Mouse (Mus musculus): ENCODE data around the gene Madcam1. TPM values are rescaled to one million over a fixed set of nuclear protein-coding genes. Genes with fewer than 3 reads are reported as not detected.
A peak's percentile ranks its signal among the peaks of the same experiment; 100 is the strongest.
"Not testable (repeated sequence)": the region's sequence is repeated elsewhere in the genome, so short reads cannot be mapped to it uniquely, and the experiment has no call there.

The Madcam1 gene
- polyA plus RNA-seq, 1 experiment from 2014 or later: 29.7 TPM

- no peak for ATAC-seq (ENCODE audit: insufficient number of reproducible peaks, insufficient read depth, low FRiP score, low read depth)
- Histone ChIP-seq H3K4me1 (ENCODE audit: control insufficient read depth, insufficient read depth, low read length) (peaks cover 15% of the 10 kb centered on the region; the same call in 1 of the 2 replicates), H3K9me3 (ENCODE audit: control insufficient read depth, low read depth, low read length) (no peaks in the 10 kb centered on the region), H3K27me3 (ENCODE audit: control insufficient read depth, insufficient read depth, low read length) (no peaks in the 10 kb centered on the region), H3K9ac (replicated peaks; ENCODE audit: low read depth, low read length) (no peak overlapping the region), H3K36me3 (ENCODE audit: control insufficient read depth, insufficient read depth, low read length) (no peaks in the 10 kb centered on the region), H3K27ac (ENCODE audit: low read length) (no peak overlapping the region), H3K4me2 (replicated peaks; ENCODE audit: low read depth, low read length) (no peak overlapping the region), H3K4me3 (ENCODE audit: low read depth, low read length) (no peak overlapping the region)
- 72% methylated on average over 6 of the region's 6 CpGs for WGBS
Measured at GRCm38 (mm10) chr10:79697916-79698315, 33.6 kb downstream of the Madcam1 start.

- ATAC-seq (ENCODE audit: insufficient number of reproducible peaks, insufficient read depth, low FRiP score, low read depth): no peak
- Histone ChIP-seq H3K27ac (ENCODE audit: low read length) (no peak overlapping the region), H3K4me2 (replicated peaks; ENCODE audit: low read depth, low read length) (no peak overlapping the region), H3K27me3 (ENCODE audit: control insufficient read depth, insufficient read depth, low read length) (no peaks in the 10 kb centered on the region), H3K9ac (replicated peaks; ENCODE audit: low read depth, low read length) (no peak overlapping the region), H3K9me3 (ENCODE audit: control insufficient read depth, low read depth, low read length) (no peaks in the 10 kb centered on the region), H3K4me3 (ENCODE audit: low read depth, low read length) (no peak overlapping the region), H3K36me3 (ENCODE audit: control insufficient read depth, insufficient read depth, low read length) (no peaks in the 10 kb centered on the region), H3K4me1 (ENCODE audit: control insufficient read depth, insufficient read depth, low read length) (peaks cover 15% of the 10 kb centered on the region; the same call in 1 of the 2 replicates)
- WGBS: 89% methylated on average over 6 of the region's 6 CpGs
Measured at GRCm38 (mm10) chr10:79698459-79698858, 34.1 kb downstream of the Madcam1 start.

GRCm38 (mm10) chr10:79700676-79701075 lies 36.3 kb downstream of the Madcam1 start:
- no peaks in the 10 kb centered on the region for H3K27me3 ChIP-seq (ENCODE audit: control insufficient read depth, insufficient read depth, low read length)
- no peak overlapping the region for H3K4me2 ChIP-seq (replicated peaks; ENCODE audit: low read depth, low read length)
- 33% methylated on average over 7 of the region's 7 CpGs for whole genome bisulfite sequencing
- H3K36me3 ChIP-seq (ENCODE audit: control insufficient read depth, insufficient read depth, low read length): no peaks in the 10 kb centered on the region
- H3K27ac ChIP-seq (ENCODE audit: low read length): peak overlapping the region; percentile 66; the same call in 1 of the 2 replicates
- no peak overlapping the region for H3K9ac ChIP-seq (replicated peaks; ENCODE audit: low read depth, low read length)
- H3K4me1 ChIP-seq (ENCODE audit: control insufficient read depth, insufficient read depth, low read length): peaks cover 15% of the 10 kb centered on the region
- no peak overlapping the region for H3K4me3 ChIP-seq (ENCODE audit: low read depth, low read length)
- no peaks in the 10 kb centered on the region for H3K9me3 ChIP-seq (ENCODE audit: control insufficient read depth, low read depth, low read length)
- ATAC-seq (ENCODE audit: insufficient number of reproducible peaks, insufficient read depth, low FRiP score, low read depth): no peak

GRCm38 (mm10) chr10:79701443-79702129 lies 37.2 kb downstream of the Madcam1 start:
- Histone ChIP-seq H3K9ac (replicated peaks; ENCODE audit: low read depth, low read length) (no peak overlapping the region), H3K4me3 (ENCODE audit: low read depth, low read length) (no peak overlapping the region), H3K4me2 (replicated peaks; ENCODE audit: low read depth, low read length) (no peak overlapping the region), H3K9me3 (ENCODE audit: control insufficient read depth, low read depth, low read length) (no peaks in the 10 kb centered on the region), H3K36me3 (ENCODE audit: control insufficient read depth, insufficient read depth, low read length) (0 out of 2 replicates have a peak, but pooled peaks cover under 1% of the 10 kb centered on the region), H3K27me3 (ENCODE audit: control insufficient read depth, insufficient read depth, low read length) (no peaks in the 10 kb centered on the region), H3K4me1 (ENCODE audit: control insufficient read depth, insufficient read depth, low read length) (peaks cover 16% of the 10 kb centered on the region), H3K27ac (ENCODE audit: low read length) (peak overlapping the region; percentile 66; the same call in 1 of the 2 replicates)
- peak; percentile 43; the same call in 1 of the 2 replicates for ATAC-seq (ENCODE audit: insufficient number of reproducible peaks, insufficient read depth, low FRiP score, low read depth)
- WGBS: 37% methylated on average over 10 of the region's 10 CpGs

GRCm38 (mm10) chr10:79702970-79703369 lies 38.6 kb downstream of the Madcam1 start:
- not testable (repeated sequence) for H3K27me3 ChIP-seq (ENCODE audit: control insufficient read depth, insufficient read depth, low read length); H3K36me3 ChIP-seq (ENCODE audit: control insufficient read depth, insufficient read depth, low read length); H3K27ac ChIP-seq (ENCODE audit: low read length); H3K4me2 ChIP-seq (replicated peaks; ENCODE audit: low read depth, low read length); ATAC-seq (ENCODE audit: insufficient number of reproducible peaks, insufficient read depth, low FRiP score, low read depth); H3K4me3 ChIP-seq (ENCODE audit: low read depth, low read length); H3K9ac ChIP-seq (replicated peaks; ENCODE audit: low read depth, low read length); H3K9me3 ChIP-seq (ENCODE audit: control insufficient read depth, low read depth, low read length)
- 77% methylated on average over 2 of the region's 4 CpGs for WGBS
- H3K4me1 ChIP-seq (ENCODE audit: control insufficient read depth, insufficient read depth, low read length): peaks cover 17% of the 10 kb centered on the region

GRCm38 (mm10) chr10:79703541-79703940 lies 39.2 kb downstream of the Madcam1 start:
- Histone ChIP-seq H3K4me3 (ENCODE audit: low read depth, low read length) (peak overlapping the region; percentile 89), H3K27ac (ENCODE audit: low read length) (no peak overlapping the region), H3K4me1 (ENCODE audit: control insufficient read depth, insufficient read depth, low read length) (peaks cover 17% of the 10 kb centered on the region), H3K27me3 (ENCODE audit: control insufficient read depth, insufficient read depth, low read length) (no peaks in the 10 kb centered on the region), H3K4me2 (replicated peaks; ENCODE audit: low read depth, low read length) (peak overlapping the region; percentile 49), H3K9ac (replicated peaks; ENCODE audit: low read depth, low read length) (no peak overlapping the region), H3K36me3 (ENCODE audit: control insufficient read depth, insufficient read depth, low read length) (peaks cover 4% of the 10 kb centered on the region; the same call in 1 of the 2 replicates), H3K9me3 (ENCODE audit: control insufficient read depth, low read depth, low read length) (no peaks in the 10 kb centered on the region)
- ATAC-seq (ENCODE audit: insufficient number of reproducible peaks, insufficient read depth, low FRiP score, low read depth): no peak
- 77% methylated on average over 10 of the region's 10 CpGs for WGBS

GRCm38 (mm10) chr10:79704065-79704969 lies 40.0 kb downstream of the Madcam1 start, which contains the start of gene Bsg:
Bsg (plus strand) TSS chr10:79704491.
- H3K9me3 ChIP-seq (ENCODE audit: control insufficient read depth, low read depth, low read length): no peaks in the 10 kb centered on the region
- H3K27me3 ChIP-seq (ENCODE audit: control insufficient read depth, insufficient read depth, low read length): no peaks in the 10 kb centered on the region
- H3K9ac ChIP-seq (replicated peaks; ENCODE audit: low read depth, low read length): peak within 1 kb of the TSS; percentile 95
- peak within 1 kb of the TSS; percentile 89 for H3K4me3 ChIP-seq (ENCODE audit: low read depth, low read length)
- H3K36me3 ChIP-seq (ENCODE audit: control insufficient read depth, insufficient read depth, low read length): peaks cover 12% of the 10 kb centered on the region; the same call in 1 of the 2 replicates
- WGBS: under 1% methylated on average over 62 of the region's 65 CpGs
- H3K4me2 ChIP-seq (replicated peaks; ENCODE audit: low read depth, low read length): peak within 1 kb of the TSS; percentile 88
- H3K27ac ChIP-seq (ENCODE audit: low read length): peak within 1 kb of the TSS; percentile 74
- peaks cover 17% of the 10 kb centered on the region for H3K4me1 ChIP-seq (ENCODE audit: control insufficient read depth, insufficient read depth, low read length)
- ATAC-seq (ENCODE audit: insufficient number of reproducible peaks, insufficient read depth, low FRiP score, low read depth): peak; percentile 92

- peak overlapping the region; percentile 88 for H3K4me2 ChIP-seq (replicated peaks; ENCODE audit: low read depth, low read length)
- 6% methylated on average over 10 of the region's 10 CpGs for WGBS
- H3K4me3 ChIP-seq (ENCODE audit: low read depth, low read length): peak overlapping the region; percentile 89
- peak overlapping the region; percentile 95 for H3K9ac ChIP-seq (replicated peaks; ENCODE audit: low read depth, low read length)
- H3K9me3 ChIP-seq (ENCODE audit: control insufficient read depth, low read depth, low read length): no peaks in the 10 kb centered on the region
- H3K27ac ChIP-seq (ENCODE audit: low read length): peak overlapping the region; percentile 74; the same call in 1 of the 2 replicates
- H3K27me3 ChIP-seq (ENCODE audit: control insufficient read depth, insufficient read depth, low read length): no peaks in the 10 kb centered on the region
- H3K4me1 ChIP-seq (ENCODE audit: control insufficient read depth, insufficient read depth, low read length): peaks cover 17% of the 10 kb centered on the region
- no peak for ATAC-seq (ENCODE audit: insufficient number of reproducible peaks, insufficient read depth, low FRiP score, low read depth)
- peaks cover 18% of the 10 kb centered on the region for H3K36me3 ChIP-seq (ENCODE audit: control insufficient read depth, insufficient read depth, low read length)
Measured at GRCm38 (mm10) chr10:79704970-79705360, 40.6 kb downstream of the Madcam1 start.

Measured in stomach, embryonic 14.5 days (tissue).